Mouse (Mus musculus): ENCODE measurements at regions not wholly inside any gene's neighbourhood (a gene's known extent, or its start where the extent isn't known, plus 50 kb on each side); places are given as distances from the start of the nearest gene placed in this dataset.
"Not testable (repeated sequence)": the region's sequence is repeated elsewhere in the genome, so short reads cannot be mapped to it uniquely, and the experiment has no call there.

DNA sequence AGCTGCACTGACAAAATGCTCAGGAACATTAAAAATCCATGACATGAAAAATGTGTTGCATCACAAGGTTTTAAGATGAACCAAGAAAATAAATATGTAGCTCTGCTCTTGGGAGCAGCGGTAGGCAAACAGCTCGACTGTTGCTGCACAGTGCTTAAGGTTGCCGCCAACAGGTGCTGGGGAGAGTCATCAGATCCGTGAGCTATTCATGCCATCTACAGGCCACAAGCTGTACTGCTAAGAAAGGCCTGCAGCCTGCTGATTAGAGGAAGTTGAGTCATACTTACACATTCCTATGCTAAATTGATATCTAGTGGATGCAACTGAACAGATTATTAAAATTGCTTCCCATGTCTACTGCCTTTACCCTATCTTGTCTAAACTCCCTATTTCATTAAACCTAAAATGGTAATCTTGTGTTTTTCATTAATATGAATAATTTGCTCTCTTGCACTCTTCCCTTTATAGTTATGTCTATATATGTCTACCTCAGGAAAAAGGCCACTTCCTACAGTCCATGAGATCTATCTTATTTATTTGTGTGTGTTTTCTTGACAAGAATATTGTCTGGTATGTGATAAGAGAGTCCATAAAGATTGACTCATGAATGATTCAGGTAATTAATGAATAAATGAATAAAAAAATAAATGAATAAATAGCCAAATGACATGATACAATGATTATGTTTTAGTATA lies 754.9 kb downstream of the Rab28 start:
- H3K27ac ChIP-seq (ENCODE audit: low read length), result no peak overlapping the region
- no peaks in the 10 kb centered on the region for H3K27me3 ChIP-seq (ENCODE audit: insufficient read depth, low read length)
- no peaks in the 10 kb centered on the region for H3K9me3 ChIP-seq (ENCODE audit: low read length)
- H3K36me3 ChIP-seq (ENCODE audit: insufficient read depth, low read length), result no peaks in the 10 kb centered on the region
- no peak overlapping the region for H3K4me3 ChIP-seq (ENCODE audit: low read length)
- 3% methylated on average over 4 of the region's 4 CpGs for WGBS
- no peak overlapping the region for H3K4me2 ChIP-seq (replicated peaks; ENCODE audit: low read depth, low read length)
- H3K4me1 ChIP-seq (ENCODE audit: insufficient read depth, low read length), result no peaks in the 10 kb centered on the region
- peak; percentile 94 for ATAC-seq (ENCODE audit: low FRiP score, low TSS enrichment)
- no peak overlapping the region for H3K9ac ChIP-seq (replicated peaks; ENCODE audit: low read length)

DNA sequence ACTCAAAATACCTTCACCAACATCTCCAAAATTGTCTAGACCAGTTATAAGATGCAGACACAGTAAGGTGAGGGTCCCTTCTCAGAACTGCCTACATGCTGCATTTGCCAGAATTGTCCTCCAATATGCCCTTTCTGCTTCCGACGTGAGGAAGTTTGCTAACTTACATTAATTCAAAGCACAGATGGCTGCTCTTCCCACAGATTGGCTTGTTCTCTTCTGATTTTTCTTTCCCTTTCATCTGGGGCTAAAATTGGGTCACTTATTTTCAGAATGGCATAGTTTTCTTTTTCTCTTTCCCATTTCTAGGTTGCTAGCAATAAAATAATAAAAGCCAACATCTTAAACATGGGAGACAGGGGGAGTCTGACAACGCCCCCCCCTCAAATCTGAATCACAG lies 778.8 kb downstream of the Rab28 start:
- no peak overlapping the region for H3K9ac ChIP-seq (replicated peaks; ENCODE audit: low read length)
- H3K27ac ChIP-seq (ENCODE audit: low read length), result no peak overlapping the region
- H3K27me3 ChIP-seq (ENCODE audit: insufficient read depth, low read length), result no peaks in the 10 kb centered on the region
- no peak overlapping the region for H3K4me2 ChIP-seq (replicated peaks; ENCODE audit: low read depth, low read length)
- H3K9me3 ChIP-seq (ENCODE audit: low read length), result no peaks in the 10 kb centered on the region
- no peak for ATAC-seq (ENCODE audit: low FRiP score, low TSS enrichment)
- H3K4me1 ChIP-seq (ENCODE audit: insufficient read depth, low read length), result no peaks in the 10 kb centered on the region
- H3K36me3 ChIP-seq (ENCODE audit: insufficient read depth, low read length), result no peaks in the 10 kb centered on the region
- 74% methylated on average over 3 of the region's 3 CpGs for WGBS
- no peak overlapping the region for H3K4me3 ChIP-seq (ENCODE audit: low read length)

DNA sequence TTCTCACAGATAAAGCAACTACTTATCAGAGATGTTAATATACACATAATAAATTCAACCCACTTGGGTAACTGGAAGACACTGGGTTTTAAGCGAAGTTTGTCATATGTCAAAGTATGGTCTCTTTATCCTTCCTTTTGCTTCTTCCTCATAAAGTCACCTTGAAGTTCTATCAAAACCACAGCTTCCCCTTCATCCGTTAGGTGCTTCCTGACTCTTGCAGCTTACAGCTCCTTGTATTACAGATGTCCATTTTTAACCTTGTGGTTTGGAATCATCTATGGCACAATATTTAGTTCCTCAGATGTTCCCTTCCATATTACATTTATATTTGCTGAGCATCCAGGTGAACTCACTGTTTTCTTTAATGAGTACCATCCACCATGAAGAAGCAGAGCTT lies 787.0 kb downstream of the Rab28 start:
- H3K4me3 ChIP-seq (ENCODE audit: low read length), result no peak overlapping the region
- H3K36me3 ChIP-seq (ENCODE audit: insufficient read depth, low read length), result no peaks in the 10 kb centered on the region
- H3K9ac ChIP-seq (replicated peaks; ENCODE audit: low read length), result no peak overlapping the region
- no peak overlapping the region for H3K4me2 ChIP-seq (replicated peaks; ENCODE audit: low read depth, low read length)
- no peak for ATAC-seq (ENCODE audit: low FRiP score, low TSS enrichment)
- no peak overlapping the region for H3K27ac ChIP-seq (ENCODE audit: low read length)
- H3K4me1 ChIP-seq (ENCODE audit: insufficient read depth, low read length), result no peaks in the 10 kb centered on the region
- H3K9me3 ChIP-seq (ENCODE audit: low read length), result no peaks in the 10 kb centered on the region
- no peaks in the 10 kb centered on the region for H3K27me3 ChIP-seq (ENCODE audit: insufficient read depth, low read length)
- WGBS, result 85% methylated on average over 2 of the region's 2 CpGs

DNA sequence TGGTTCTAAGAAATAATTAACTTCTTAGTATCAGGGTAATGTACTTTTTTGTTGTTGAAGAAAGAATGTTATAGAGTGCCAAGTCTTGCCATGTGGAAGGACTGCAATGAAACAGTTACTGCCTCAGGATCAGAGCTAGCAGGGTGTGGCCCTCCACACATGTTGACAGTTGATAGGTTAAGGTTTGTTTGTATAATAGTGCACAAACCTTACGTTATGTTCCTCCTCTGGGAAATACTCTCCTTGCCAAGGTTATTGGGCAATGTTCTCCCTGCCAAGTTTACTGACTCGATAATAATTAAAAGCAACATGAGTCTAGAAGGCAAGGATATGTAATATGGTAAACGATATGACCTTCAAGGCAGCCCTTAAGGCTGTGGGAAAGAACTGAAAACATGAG lies 799.2 kb downstream of the Rab28 start:
- H3K9ac ChIP-seq (replicated peaks; ENCODE audit: low read length), result no peak overlapping the region
- H3K4me1 ChIP-seq (ENCODE audit: insufficient read depth, low read length), result no peaks in the 10 kb centered on the region
- no peak for ATAC-seq (ENCODE audit: low FRiP score, low TSS enrichment)
- no peaks in the 10 kb centered on the region for H3K27me3 ChIP-seq (ENCODE audit: insufficient read depth, low read length)
- no peaks in the 10 kb centered on the region for H3K36me3 ChIP-seq (ENCODE audit: insufficient read depth, low read length)
- H3K27ac ChIP-seq (ENCODE audit: low read length), result no peak overlapping the region
- no peak overlapping the region for H3K4me3 ChIP-seq (ENCODE audit: low read length)
- H3K4me2 ChIP-seq (replicated peaks; ENCODE audit: low read depth, low read length), result no peak overlapping the region
- 75% methylated on average over 3 of the region's 3 CpGs for WGBS
- H3K9me3 ChIP-seq (ENCODE audit: low read length), result no peaks in the 10 kb centered on the region; the same call in 1 of the 2 replicates

DNA sequence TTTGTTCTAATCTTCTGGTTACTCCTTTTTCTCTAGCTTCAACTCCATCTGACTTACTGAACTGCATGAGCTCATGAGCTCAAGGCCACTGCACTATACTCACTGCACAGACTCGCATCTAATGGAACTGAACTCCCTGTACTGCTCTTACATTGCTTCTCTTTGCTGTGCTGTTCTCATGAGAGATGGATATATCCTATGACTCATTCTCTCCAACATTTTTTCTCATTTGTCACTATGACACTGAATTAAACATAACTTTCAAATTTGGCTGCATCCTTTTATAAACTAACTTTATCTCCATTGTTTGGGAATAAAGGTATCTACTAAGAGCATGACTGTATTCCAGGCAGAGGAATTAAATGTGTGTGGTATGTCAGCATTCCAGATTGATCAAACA lies 806.2 kb downstream of the Rab28 start:
- 88% methylated on average over 1 of the region's 1 CpGs for WGBS
- no peak for ATAC-seq (ENCODE audit: low FRiP score, low TSS enrichment)
- no peak overlapping the region for H3K27ac ChIP-seq (ENCODE audit: low read length)
- no peak overlapping the region for H3K9ac ChIP-seq (replicated peaks; ENCODE audit: low read length)
- no peak overlapping the region for H3K4me2 ChIP-seq (replicated peaks; ENCODE audit: low read depth, low read length)
- H3K27me3 ChIP-seq (ENCODE audit: insufficient read depth, low read length), result no peaks in the 10 kb centered on the region
- no peaks in the 10 kb centered on the region for H3K9me3 ChIP-seq (ENCODE audit: low read length)
- H3K36me3 ChIP-seq (ENCODE audit: insufficient read depth, low read length), result no peaks in the 10 kb centered on the region
- no peak overlapping the region for H3K4me3 ChIP-seq (ENCODE audit: low read length)
- no peaks in the 10 kb centered on the region for H3K4me1 ChIP-seq (ENCODE audit: insufficient read depth, low read length)

DNA sequence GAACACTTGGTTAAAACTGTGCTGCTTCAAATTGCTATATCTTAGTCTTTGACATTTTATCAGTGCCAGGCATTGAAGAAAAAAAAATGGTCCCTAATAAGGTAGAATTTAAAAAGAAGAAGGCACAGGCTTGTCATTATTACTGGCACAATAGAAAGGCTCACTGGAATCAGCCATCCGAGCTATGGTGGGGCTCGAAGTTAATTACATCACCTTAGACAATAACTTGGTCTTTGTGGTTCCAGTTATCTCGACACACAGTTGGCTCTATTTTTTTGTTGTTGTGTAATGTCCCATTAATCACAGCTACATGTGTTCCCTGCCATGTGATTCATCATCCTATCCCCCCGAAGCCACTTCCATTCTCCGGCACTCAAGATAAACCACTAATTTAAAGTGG lies 825.1 kb downstream of the Rab28 start:
- no peak overlapping the region for H3K27ac ChIP-seq (ENCODE audit: low read length)
- ATAC-seq (ENCODE audit: low FRiP score, low TSS enrichment), result no peak
- H3K9ac ChIP-seq (replicated peaks; ENCODE audit: low read length), result no peak overlapping the region
- H3K4me1 ChIP-seq (ENCODE audit: insufficient read depth, low read length), result no peaks in the 10 kb centered on the region
- H3K36me3 ChIP-seq (ENCODE audit: insufficient read depth, low read length), result no peaks in the 10 kb centered on the region
- WGBS, result 71% methylated on average over 5 of the region's 5 CpGs
- no peaks in the 10 kb centered on the region for H3K9me3 ChIP-seq (ENCODE audit: low read length)
- no peaks in the 10 kb centered on the region for H3K27me3 ChIP-seq (ENCODE audit: insufficient read depth, low read length)
- no peak overlapping the region for H3K4me2 ChIP-seq (replicated peaks; ENCODE audit: low read depth, low read length)
- no peak overlapping the region for H3K4me3 ChIP-seq (ENCODE audit: low read length)

DNA sequence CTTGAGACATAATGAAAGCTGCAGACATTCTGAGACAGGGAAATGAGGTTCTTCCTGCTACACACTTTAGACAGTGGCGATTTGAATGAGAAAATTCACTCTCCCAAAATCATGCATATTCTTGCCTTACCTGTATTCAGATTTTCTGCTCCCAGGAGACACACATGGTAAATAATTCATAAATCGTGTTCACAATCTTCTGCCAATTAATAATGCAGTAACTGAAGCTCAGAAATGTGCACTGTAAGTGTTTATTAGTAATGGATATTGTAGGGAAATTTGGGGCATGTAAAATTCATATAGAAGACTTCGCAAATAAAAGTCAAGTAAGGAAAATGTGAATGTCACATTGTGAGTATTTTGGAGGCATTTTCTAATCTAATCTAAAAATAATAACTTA lies 830.2 kb downstream of the Rab28 start:
- Histone ChIP-seq H3K4me3 (ENCODE audit: low read length) (no peak overlapping the region), H3K4me1 (ENCODE audit: insufficient read depth, low read length) (no peaks in the 10 kb centered on the region), H3K27me3 (ENCODE audit: insufficient read depth, low read length) (no peaks in the 10 kb centered on the region), H3K9ac (replicated peaks; ENCODE audit: low read length) (no peak overlapping the region), H3K27ac (ENCODE audit: low read length) (no peak overlapping the region), H3K4me2 (replicated peaks; ENCODE audit: low read depth, low read length) (no peak overlapping the region), H3K36me3 (ENCODE audit: insufficient read depth, low read length) (no peaks in the 10 kb centered on the region), H3K9me3 (ENCODE audit: low read length) (no peaks in the 10 kb centered on the region)
- 70% methylated on average over 3 of the region's 3 CpGs for WGBS
- ATAC-seq (ENCODE audit: low FRiP score, low TSS enrichment), result no peak

DNA sequence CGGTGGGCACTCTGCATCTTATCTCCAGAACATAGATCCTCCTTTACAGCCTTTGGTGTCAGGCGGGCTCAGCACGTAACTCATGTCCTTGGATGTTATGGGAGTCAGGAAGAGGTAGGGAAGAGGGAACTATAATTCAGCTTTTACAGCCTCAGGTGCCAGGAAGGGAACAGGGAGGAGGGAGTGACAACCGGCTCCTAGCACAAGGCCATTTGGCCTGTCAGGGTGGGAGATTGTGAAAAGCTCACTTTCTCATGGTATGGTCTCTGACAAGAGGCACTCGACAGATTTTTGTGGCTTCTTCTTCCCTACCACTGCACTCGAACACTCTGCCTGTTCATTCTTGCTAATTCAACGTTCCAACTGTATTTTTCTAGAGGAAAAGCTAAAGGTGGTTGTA lies 845.6 kb downstream of the Rab28 start:
- WGBS, result 64% methylated on average over 7 of the region's 7 CpGs
- H3K4me3 ChIP-seq (ENCODE audit: low read length); H3K36me3 ChIP-seq (ENCODE audit: insufficient read depth, low read length); H3K9ac ChIP-seq (replicated peaks; ENCODE audit: low read length); H3K4me1 ChIP-seq (ENCODE audit: insufficient read depth, low read length); H3K4me2 ChIP-seq (replicated peaks; ENCODE audit: low read depth, low read length); ATAC-seq (ENCODE audit: low FRiP score, low TSS enrichment); H3K9me3 ChIP-seq (ENCODE audit: low read length); H3K27me3 ChIP-seq (ENCODE audit: insufficient read depth, low read length); H3K27ac ChIP-seq (ENCODE audit: low read length): not testable (repeated sequence)

Measured in kidney, embryonic 16.5 days (tissue).